Mouse (Mus musculus) urinary bladder, postnatal 36 days (tissue): Measurements from ENCODE around the gene Scfd2.
A peak's percentile ranks its signal among the peaks of the same experiment; 100 is the strongest.

Experiments used
- DNase-seq, 2 experiments: peaks; one replicate each; pipeline ENCODE4 v3.0.0; 2022; ENCODE audit warnings: low spot score in 2 of 2, mixed read lengths in 1 of 2

The Scfd2 gene

GRCm38 (mm10) chr5:74202515-74202914 lies 329.0 kb downstream of the Scfd2 start:
- DNase-seq, result no peak

GRCm38 (mm10) chr5:74201570-74202357 lies 329.8 kb downstream of the Scfd2 start:
- no peak for DNase-seq

- no peak for DNase-seq
Measured at GRCm38 (mm10) chr5:74200481-74200880, 331.1 kb downstream of the Scfd2 start.

GRCm38 (mm10) chr5:74199793-74200192 lies 331.8 kb downstream of the Scfd2 start:
- no peak for DNase-seq

- no peak for DNase-seq
Measured at GRCm38 (mm10) chr5:74198446-74198845, 333.1 kb downstream of the Scfd2 start.

- no peak for DNase-seq
Measured at GRCm38 (mm10) chr5:74197541-74198330, 333.8 kb downstream of the Scfd2 start.

GRCm38 (mm10) chr5:74196307-74196618 lies 335.3 kb downstream of the Scfd2 start:
- DNase-seq, result no peak

- no peak for DNase-seq
Measured at GRCm38 (mm10) chr5:74195614-74196306, 335.8 kb downstream of the Scfd2 start.

GRCm38 (mm10) chr5:74194841-74195613 lies 336.5 kb downstream of the Scfd2 start, which contains the start of gene Rasl11b:
TSS of gene Rasl11b (plus strand) at chr5:74195286.
- peak; percentile 91 to 93 for DNase-seq

- DNase-seq, result peak in 1 of 2 experiments; percentile 44
Measured at GRCm38 (mm10) chr5:74194027-74194840, 337.3 kb downstream of the Scfd2 start.

GRCm38 (mm10) chr5:74193626-74194025 lies 337.9 kb downstream of the Scfd2 start:
- DNase-seq, result peak in 1 of 2 experiments; percentile 48

GRCm38 (mm10) chr5:74193008-74193407 lies 338.6 kb downstream of the Scfd2 start:
- DNase-seq, result no peak

GRCm38 (mm10) chr5:74190911-74191310 lies 340.6 kb downstream of the Scfd2 start:
- DNase-seq, result no peak

- DNase-seq, result no peak
Measured at GRCm38 (mm10) chr5:74190161-74190491, 341.4 kb downstream of the Scfd2 start.

GRCm38 (mm10) chr5:74189484-74190160 lies 341.9 kb downstream of the Scfd2 start:
- DNase-seq, result no peak

GRCm38 (mm10) chr5:74188886-74189285 lies 342.7 kb downstream of the Scfd2 start:
- DNase-seq, result no peak

GRCm38 (mm10) chr5:74188076-74188475 lies 343.5 kb downstream of the Scfd2 start:
- DNase-seq, result no peak

GRCm38 (mm10) chr5:74184607-74185006 lies 347.0 kb downstream of the Scfd2 start:
- no peak for DNase-seq

GRCm38 (mm10) chr5:74183118-74183517 lies 348.4 kb downstream of the Scfd2 start:
- DNase-seq, result no peak

GRCm38 (mm10) chr5:74180216-74180615 lies 351.3 kb downstream of the Scfd2 start:
- DNase-seq, result no peak
